Mouse (Mus musculus) brain, embryonic 14.5 days (tissue): ENCODE measurements at regions not wholly inside any gene's neighbourhood (a gene's known extent, or its start where the extent isn't known, plus 50 kb on each side); places are given as distances from the start of the nearest gene placed in this dataset.

Experiments used
- DNase-seq: peaks from one replicate; pipeline ENCODE4 v3.0.0-alpha.2; 2011; ENCODE audit warnings: low read depth
- CTCF ChIP-seq: fragments of 200-500 bp; IDR thresholded peaks from 2 replicates; pipeline ENCODE4 v1.5.1; 2012; ENCODE audit warnings: inconsistent platforms, mild to moderate bottlenecking, moderate library complexity, borderline replicate concordance; ENCODE audit not compliant: insufficient read depth, insufficient read length; ENCODE audit errors: extremely low read depth
- POLR2A ChIP-seq: fragments of 200-500 bp; IDR thresholded peaks from 2 replicates; pipeline ENCODE4 v1.6.1; 2012; ENCODE audit warnings: mild to moderate bottlenecking, inconsistent platforms, borderline replicate concordance; ENCODE audit not compliant: poor library complexity, insufficient read depth, insufficient read length, severe bottlenecking; ENCODE audit errors: extremely low read depth

- TF ChIP-seq CTCF (no peak), POLR2A (no peak)
- DNase-seq, result no peak
Observed at GRCm38 (mm10) chr3:119653007-119653565, 131.2 kb downstream of the Ptbp2 start.

- TF ChIP-seq CTCF, result no peak
- no peak for TF ChIP-seq POLR2A
- no peak for DNase-seq
Observed at GRCm38 (mm10) chr3:119638633-119639032, 145.6 kb downstream of the Ptbp2 start.

- DNase-seq, result peak; percentile 61
Observed at GRCm38 (mm10) chr3:119635641-119636040, 148.6 kb downstream of the Ptbp2 start.

GRCm38 (mm10) chr3:119633516-119633915 lies 150.8 kb downstream of the Ptbp2 start:
- peak; percentile 67 for DNase-seq
- TF ChIP-seq POLR2A (no peak), CTCF (no peak)

More at GRCm38 (mm10) chr3:119635641-119636040, 148.6 kb downstream of the Ptbp2 start:
- TF ChIP-seq CTCF (no peak), POLR2A (no peak)

- DNase-seq, result no peak
- TF ChIP-seq CTCF (no peak), POLR2A (no peak)
Observed at GRCm38 (mm10) chr3:119606116-119606515, 178.2 kb downstream of the Ptbp2 start.

- peak; percentile 84 for DNase-seq
Observed at GRCm38 (mm10) chr3:119588872-119589416, 195.3 kb downstream of the Ptbp2 start.

GRCm38 (mm10) chr3:119587971-119588370 lies 196.3 kb downstream of the Ptbp2 start:
- TF ChIP-seq POLR2A (no peak), CTCF (no peak)
- no peak for DNase-seq

More at GRCm38 (mm10) chr3:119588872-119589416, 195.3 kb downstream of the Ptbp2 start:
- TF ChIP-seq POLR2A (no peak), CTCF (no peak)

- DNase-seq, result no peak
- TF ChIP-seq POLR2A (no peak), CTCF (no peak)
Observed at GRCm38 (mm10) chr3:119575516-119575915, 208.8 kb downstream of the Ptbp2 start.

GRCm38 (mm10) chr3:119537884-119538283 lies 246.4 kb downstream of the Ptbp2 start:
- TF ChIP-seq CTCF (peak; percentile 49; the same call in 1 of the 2 replicates), POLR2A (no peak)
- peak; percentile 48 for DNase-seq

GRCm38 (mm10) chr3:119524510-119525123 lies 259.6 kb downstream of the Ptbp2 start:
- no peak for TF ChIP-seq CTCF
- TF ChIP-seq POLR2A, result no peak
- peak; percentile 85 for DNase-seq

GRCm38 (mm10) chr3:119512596-119512995 lies 271.7 kb downstream of the Ptbp2 start:
- DNase-seq, result no peak
- no peak for TF ChIP-seq POLR2A
- no peak for TF ChIP-seq CTCF
